Mouse (Mus musculus): ENCODE measurements at regions not wholly inside any gene's neighbourhood (a gene's known extent, or its start where the extent isn't known, plus 50 kb on each side); places are given as distances from the start of the nearest gene placed in this dataset.

- Histone ChIP-seq H3K4me2 (replicated peaks) (no peak overlapping the region), H3K27ac (replicated peaks) (no peak overlapping the region), H3K4me3 (replicated peaks) (no peak overlapping the region), H3K4me1 (no peaks in the 10 kb centered on the region), H3K36me3 (no peaks in the 10 kb centered on the region), H3K9ac (no peak overlapping the region), H3K9me3 (replicated peaks) (no peaks in the 10 kb centered on the region), H3K27me3 (no peaks in the 10 kb centered on the region)
- WGBS = 77% methylated on average over 9 of the region's 9 CpGs
- no peak for ATAC-seq (ENCODE audit: insufficient number of reproducible peaks, low FRiP score, low TSS enrichment, low read depth)
These were observed 57.4 kb upstream of the Acsl1 start for GRCm38 (mm10) chr8:46413349-46414024.

DNA sequence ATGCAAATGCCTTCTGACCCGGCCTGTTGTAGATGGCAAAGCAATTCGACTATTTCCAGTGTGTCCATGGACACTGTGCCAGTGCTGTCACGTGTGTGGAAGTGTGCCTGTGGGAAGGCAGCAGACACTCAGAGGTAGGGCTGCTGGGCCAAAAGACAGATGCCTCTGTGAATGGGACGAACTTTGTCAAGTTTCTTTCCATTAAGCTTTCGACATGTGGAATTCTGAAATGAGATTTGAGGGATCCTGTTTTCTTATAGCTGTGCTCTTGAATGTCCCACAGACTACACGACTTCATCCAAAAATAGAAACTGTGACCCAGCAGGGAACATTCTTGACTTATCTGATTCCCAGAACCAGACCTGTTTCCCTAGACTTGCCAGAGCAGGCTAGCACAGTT is 56.0 kb upstream of the Acsl1 start:
- no peak for ATAC-seq (ENCODE audit: insufficient number of reproducible peaks, low FRiP score, low TSS enrichment, low read depth)
- H3K9ac ChIP-seq = no peak overlapping the region

DNA sequence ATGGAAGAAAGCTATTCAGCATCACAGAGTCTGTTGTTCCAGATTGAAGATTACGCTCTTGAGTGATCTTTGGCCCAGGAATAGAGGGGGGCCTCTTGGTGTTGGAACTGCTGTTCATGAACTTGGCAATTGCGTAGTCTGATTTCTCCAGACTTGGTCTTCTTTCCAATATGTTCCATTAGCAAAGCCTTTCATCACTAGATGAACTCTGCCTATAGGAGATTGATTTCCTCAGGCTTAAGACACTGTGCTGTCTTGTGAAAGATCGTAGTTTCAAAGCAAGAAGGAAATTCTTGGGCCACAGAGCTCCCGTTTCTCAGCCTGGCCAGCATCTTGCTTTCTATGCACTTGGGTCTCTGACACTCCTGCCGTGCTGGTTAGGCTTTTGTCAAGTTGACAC is 51.4 kb upstream of the Acsl1 start:
- H3K9me3 ChIP-seq (replicated peaks) = no peaks in the 10 kb centered on the region
- H3K27me3 ChIP-seq = no peaks in the 10 kb centered on the region
- no peak overlapping the region for H3K9ac ChIP-seq
- no peak overlapping the region for H3K4me2 ChIP-seq (replicated peaks)
- no peak overlapping the region for H3K27ac ChIP-seq (replicated peaks)
- no peak for ATAC-seq (ENCODE audit: insufficient number of reproducible peaks, low FRiP score, low TSS enrichment, low read depth)
- WGBS = 77% methylated on average over 5 of the region's 5 CpGs
- H3K36me3 ChIP-seq = no peaks in the 10 kb centered on the region
- no peak overlapping the region for H3K4me3 ChIP-seq (replicated peaks)
- no peaks in the 10 kb centered on the region for H3K4me1 ChIP-seq

More for the DNA sequence above, 56.0 kb upstream of the Acsl1 start:
- WGBS = 74% methylated on average over 6 of the region's 6 CpGs
- Histone ChIP-seq H3K4me2 (replicated peaks) (no peak overlapping the region), H3K4me3 (replicated peaks) (no peak overlapping the region), H3K27ac (replicated peaks) (no peak overlapping the region), H3K4me1 (no peaks in the 10 kb centered on the region), H3K36me3 (no peaks in the 10 kb centered on the region), H3K9me3 (replicated peaks) (no peaks in the 10 kb centered on the region), H3K27me3 (no peaks in the 10 kb centered on the region)

- H3K9me3 ChIP-seq (replicated peaks) = no peaks in the 10 kb centered on the region
- no peak overlapping the region for H3K27ac ChIP-seq (replicated peaks)
- H3K9ac ChIP-seq = no peak overlapping the region
- H3K4me2 ChIP-seq (replicated peaks) = no peak overlapping the region
- no peaks in the 10 kb centered on the region for H3K27me3 ChIP-seq
- H3K36me3 ChIP-seq = no peaks in the 10 kb centered on the region
- no peak overlapping the region for H3K4me3 ChIP-seq (replicated peaks)
- 91% methylated on average over 8 of the region's 8 CpGs for WGBS
- no peaks in the 10 kb centered on the region for H3K4me1 ChIP-seq
- no peak for ATAC-seq (ENCODE audit: insufficient number of reproducible peaks, low FRiP score, low TSS enrichment, low read depth)
These were observed 50.4 kb upstream of the Acsl1 start for GRCm38 (mm10) chr8:46420476-46420875.
